Mouse (Mus musculus) olfactory bulb, adult 2 months (tissue): Measurements from ENCODE around the gene Gm11492. TPM values are rescaled to one million over a fixed set of nuclear protein-coding genes. Genes with fewer than 3 reads are reported as not detected.

Experiments used
- H3K27ac ChIP-seq: fragments of 200-500 bp; 2 replicates; pipeline ENCODE4 v1.5.1; 2012; ENCODE audit warnings: low read depth, low read length; ENCODE audit not compliant: insufficient read depth
- H3K4me1 ChIP-seq: fragments of 200-500 bp; 2 replicates; pipeline ENCODE4 v1.6.1; 2012; ENCODE audit warnings: low read length; ENCODE audit not compliant: control insufficient read depth, insufficient read depth
- H3K4me3 ChIP-seq: fragments of 200-500 bp; 2 replicates; pipeline ENCODE4 v1.5.1; 2012; ENCODE audit warnings: mild to moderate bottlenecking, low read depth, low read length, moderate library complexity; ENCODE audit not compliant: insufficient read depth
- CTCF ChIP-seq: fragments of 200-500 bp; IDR thresholded peaks from 2 replicates; pipeline ENCODE4 v1.5.1; 2012; ENCODE audit warnings: low read depth, mild to moderate bottlenecking, low read length, moderate library complexity; ENCODE audit not compliant: insufficient read depth
- POLR2A ChIP-seq: fragments of 200-500 bp; IDR thresholded peaks from 2 replicates; pipeline ENCODE4 v1.6.1; 2012; ENCODE audit warnings: mild to moderate bottlenecking, low read depth, low read length, moderate library complexity; ENCODE audit not compliant: insufficient read depth
- WGBS: fragments of 180-500 bp; shearing (Covaris S2); methylation state at CpG from one replicate; pipeline ENCODE4 v1.1.7; 2018; 5-methylcytosine and 5-hydroxymethylcytosine counted together
- polyA plus RNA-seq: library from polyadenylated mRNA; stranded (reverse); fragments of >200 nt; gene quantifications from 2 replicates; pipeline ENCODE4 v1.2.4, GENCODE M21; 2012; ENCODE audit warnings: low replicate concordance; ENCODE audit not compliant: missing spikeins, insufficient read depth, insufficient read length

Gm11492 gene
- polyA plus RNA-seq, 1 experiment: not detected

DNA sequence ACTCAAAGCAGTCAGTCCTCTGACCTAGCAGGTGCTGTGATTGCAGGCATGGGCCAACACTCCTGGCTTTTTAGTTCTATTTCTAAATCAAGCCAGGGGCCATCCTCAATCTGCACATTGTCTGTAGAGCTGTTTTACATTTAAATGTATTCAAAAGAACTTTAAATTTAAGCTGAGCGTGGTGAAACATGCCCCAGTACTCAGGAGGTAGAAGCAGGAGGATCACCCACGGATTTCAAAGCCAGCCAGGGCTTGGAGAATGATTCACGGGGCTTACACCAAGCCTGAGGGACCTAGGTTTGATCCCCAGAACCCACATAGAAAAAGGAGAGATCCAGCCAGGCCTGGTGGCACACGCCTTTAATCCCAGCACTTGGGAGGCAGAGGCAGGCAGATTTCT is 13.1 kb upstream of the Gm11492 start:
- TF ChIP-seq POLR2A (no peak), CTCF (no peak)
- no peak overlapping the region for H3K4me3 ChIP-seq
- no peaks in the 10 kb centered on the region for H3K4me1 ChIP-seq
- H3K27ac ChIP-seq: no peak overlapping the region
- 72% methylated on average over 4 of the region's 4 CpGs for WGBS

DNA sequence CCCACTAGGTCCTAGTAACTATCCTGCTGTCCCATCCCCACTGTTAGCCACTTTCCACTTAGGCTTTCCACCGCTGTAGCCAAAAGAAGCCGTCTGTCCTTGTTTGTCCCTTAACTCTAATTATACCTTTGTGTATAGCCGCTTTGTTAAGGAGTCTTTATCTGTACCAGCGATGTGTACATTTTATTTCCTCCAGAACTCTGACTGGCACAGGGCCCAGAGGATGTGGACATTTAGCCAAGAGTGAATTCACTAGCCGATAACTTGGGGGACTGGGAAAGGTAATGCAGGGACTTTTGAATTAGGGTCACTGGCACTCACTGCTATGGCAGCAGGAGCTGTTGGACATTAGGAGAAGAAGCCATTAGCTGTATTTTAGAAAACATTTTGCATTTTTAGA is 12.1 kb upstream of the Gm11492 start:
- no peak for TF ChIP-seq POLR2A
- TF ChIP-seq CTCF: no peak
- no peak overlapping the region for H3K4me3 ChIP-seq
- H3K4me1 ChIP-seq: no peaks in the 10 kb centered on the region
- no peak overlapping the region for H3K27ac ChIP-seq
- 29% methylated on average over 5 of the region's 5 CpGs for WGBS

DNA sequence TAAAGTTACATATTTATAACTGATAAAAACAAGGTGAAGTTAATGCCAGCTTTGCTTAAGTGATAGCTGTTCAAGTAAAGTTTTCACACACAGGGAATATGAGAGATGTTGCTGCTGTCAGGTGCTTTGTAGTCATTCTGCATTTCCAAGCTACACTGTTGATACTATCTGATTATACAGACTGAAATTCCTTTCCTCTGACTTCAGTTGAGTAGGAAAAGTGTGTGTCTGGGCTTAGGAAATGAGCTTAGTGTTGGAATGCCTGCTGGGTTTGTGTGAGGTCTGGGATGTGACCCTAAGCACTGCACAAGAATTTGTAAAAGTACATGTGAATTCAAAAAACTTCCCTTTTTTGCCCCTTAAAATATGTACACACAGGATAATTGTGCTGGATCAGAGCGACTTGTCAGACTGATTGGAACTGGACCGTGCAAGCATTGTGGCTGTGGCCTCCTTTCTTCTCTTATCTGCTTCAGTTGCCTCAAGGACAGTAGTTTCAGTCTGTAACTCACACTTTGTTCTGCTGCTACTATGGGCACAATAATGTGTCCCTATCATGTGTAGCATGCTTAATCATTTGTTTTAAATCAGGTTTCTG is 11.2 kb upstream of the Gm11492 start:
- no peaks in the 10 kb centered on the region for H3K4me1 ChIP-seq
- TF ChIP-seq POLR2A (no peak), CTCF (no peak)
- H3K27ac ChIP-seq: no peak overlapping the region
- 78% methylated on average over 2 of the region's 2 CpGs for WGBS
- H3K4me3 ChIP-seq: no peak overlapping the region

DNA sequence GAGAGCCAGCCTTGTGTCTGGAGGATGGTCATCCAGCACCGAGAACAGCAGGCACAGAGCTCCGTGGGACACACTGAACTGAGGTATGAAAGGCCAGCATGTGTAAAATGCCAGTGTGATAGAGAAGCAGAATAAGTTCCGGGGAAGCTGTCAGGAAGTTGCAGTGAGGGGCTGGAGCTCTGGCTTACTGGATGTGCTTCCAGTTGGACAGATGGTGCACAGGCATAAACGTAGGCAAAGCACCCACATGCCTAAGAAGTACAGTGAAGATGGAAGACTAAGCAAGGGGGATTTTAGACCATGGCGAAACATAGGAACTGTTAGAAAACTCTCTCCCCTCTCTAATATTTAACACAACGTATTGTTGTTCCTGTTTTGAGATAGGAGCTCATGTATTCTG is 5.2 kb upstream of the Gm11492 start:
- 82% methylated on average over 6 of the region's 6 CpGs for WGBS
- no peak overlapping the region for H3K27ac ChIP-seq
- no peak overlapping the region for H3K4me3 ChIP-seq
- no peaks in the 10 kb centered on the region for H3K4me1 ChIP-seq
- TF ChIP-seq POLR2A (no peak), CTCF (no peak)

DNA sequence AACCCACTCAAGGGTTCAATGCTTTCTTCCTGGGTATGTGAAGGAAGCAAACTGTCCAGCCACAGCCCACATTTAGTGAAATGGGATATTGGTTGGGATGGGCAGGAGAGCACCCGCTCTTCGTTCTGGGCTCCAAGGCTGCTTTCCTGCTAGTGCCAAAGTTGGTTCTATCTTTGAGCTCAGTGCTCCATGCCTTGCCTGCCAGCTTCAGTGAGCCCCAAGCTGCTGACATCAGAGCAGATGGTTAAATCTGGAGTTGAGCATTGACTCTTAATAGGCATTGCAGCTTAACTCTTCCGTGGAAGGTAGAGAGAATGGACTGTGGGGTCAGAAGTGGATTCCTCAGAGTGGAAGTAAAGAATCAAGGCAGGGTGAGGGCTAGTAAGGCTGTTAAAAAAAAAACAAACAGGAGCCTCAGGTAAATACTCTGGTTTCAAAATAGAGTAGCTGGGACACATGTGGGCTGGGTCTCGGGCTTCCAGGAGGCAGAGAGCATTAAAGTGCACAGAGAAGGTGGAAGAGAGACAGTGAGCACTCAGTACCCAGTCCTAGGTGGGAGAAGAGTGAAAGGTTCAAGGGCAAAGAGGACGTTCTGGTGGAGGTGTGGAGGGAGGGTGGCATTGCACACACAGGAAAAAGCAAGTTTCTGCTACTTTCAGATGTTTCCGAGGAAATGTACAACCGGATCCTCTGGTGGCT is 2.0 kb downstream of the Gm11492 start, which contains the start of gene Sept4:
Sept4 (plus strand) TSS at position 649 of the 699 bp plus-strand sequence.
- TF ChIP-seq POLR2A (no peak), CTCF (no peak)
- peaks cover 30% of the 10 kb centered on the region for H3K4me1 ChIP-seq
- WGBS: 69% methylated on average over 7 of the region's 7 CpGs
- no peak within 1 kb of the TSS for H3K4me3 ChIP-seq
- 0 out of 2 replicates have a peak within 1 kb of the TSS, but pooled peaks have one; percentile 53 for H3K27ac ChIP-seq

DNA sequence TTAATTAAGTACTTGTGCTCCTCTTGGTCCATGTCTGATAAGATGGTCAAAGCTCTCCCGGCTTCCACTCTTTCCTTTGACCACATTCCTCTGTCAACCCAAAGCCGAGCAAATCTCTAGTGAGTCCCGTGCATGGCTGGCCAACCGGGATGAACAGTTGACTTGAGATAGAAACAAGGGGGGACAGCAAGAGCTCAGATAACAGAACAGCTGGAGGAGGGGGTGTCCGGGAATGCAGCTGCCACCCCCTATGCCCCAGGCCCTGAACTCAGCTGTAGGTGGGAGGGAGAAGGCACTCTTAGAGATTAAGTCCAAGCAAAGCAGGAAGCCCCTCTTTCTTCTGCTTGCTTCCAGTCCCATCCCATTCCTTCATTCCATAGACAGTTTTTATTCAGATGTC is 4.3 kb downstream of the Gm11492 start:
- WGBS: 45% methylated on average over 5 of the region's 5 CpGs
- H3K4me3 ChIP-seq: no peak overlapping the region
- TF ChIP-seq CTCF (no peak), POLR2A (no peak)
- peaks cover 41% of the 10 kb centered on the region for H3K4me1 ChIP-seq
- peak overlapping the region; percentile 53 for H3K27ac ChIP-seq

DNA sequence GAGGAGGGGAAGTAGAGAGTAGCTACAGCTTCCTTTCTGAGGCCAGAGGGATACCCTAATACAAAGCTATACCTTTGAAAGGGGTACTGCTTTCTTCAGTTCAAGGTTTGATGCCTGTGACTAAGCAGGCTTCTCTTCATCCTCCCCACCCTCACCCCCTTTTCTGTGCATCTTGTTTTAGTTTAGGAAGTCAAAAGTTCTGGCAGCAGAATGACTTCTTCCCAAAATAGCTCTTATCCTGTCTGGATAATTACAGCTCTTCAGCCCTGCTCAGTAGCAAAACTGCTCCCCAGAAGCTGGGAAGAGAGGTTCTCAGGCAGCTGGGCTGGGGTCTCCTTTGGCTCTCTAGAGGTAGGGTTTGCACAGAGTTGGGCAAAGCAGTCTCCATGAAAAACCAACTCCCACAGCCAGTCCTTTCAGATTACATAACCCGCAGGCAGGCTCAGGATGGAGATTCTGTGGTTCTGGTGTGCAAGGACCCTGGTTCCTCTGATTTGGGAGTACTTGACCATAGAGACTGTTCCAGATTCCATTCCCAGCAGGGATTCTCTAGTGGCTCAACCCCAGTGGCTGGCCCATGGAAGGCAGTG is 5.0 kb downstream of the Gm11492 start:
- H3K4me1 ChIP-seq: peaks cover 43% of the 10 kb centered on the region
- H3K4me3 ChIP-seq: no peak overlapping the region
- TF ChIP-seq CTCF: no peak
- TF ChIP-seq POLR2A: no peak
- 45% methylated on average over 1 of the region's 1 CpGs for WGBS
- peak overlapping the region; percentile 92 for H3K27ac ChIP-seq

DNA sequence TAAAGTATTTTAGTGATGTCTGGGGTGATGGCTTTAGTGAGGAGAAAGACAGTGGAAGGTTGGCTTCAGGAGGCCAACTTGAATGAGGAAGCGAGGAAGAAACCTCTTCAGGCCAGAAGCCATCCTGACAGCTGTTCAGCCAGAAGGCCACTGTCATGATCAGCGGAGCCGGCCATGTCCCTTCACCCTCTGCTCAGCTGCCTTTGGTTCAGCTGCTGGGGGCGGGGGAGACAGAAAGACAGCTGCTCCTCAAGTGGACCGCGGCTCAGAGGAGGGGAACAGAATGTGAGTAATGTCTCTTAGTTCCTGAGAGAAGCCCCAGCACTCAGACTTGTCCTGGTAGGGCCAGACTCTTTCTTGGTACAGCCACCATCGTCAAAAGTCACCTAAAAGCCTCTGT is 7.3 kb downstream of the Gm11492 start:
- no peak overlapping the region for H3K27ac ChIP-seq
- WGBS: 84% methylated on average over 7 of the region's 7 CpGs
- H3K4me1 ChIP-seq: peaks cover 49% of the 10 kb centered on the region
- TF ChIP-seq POLR2A (no peak), CTCF (no peak)
- no peak overlapping the region for H3K4me3 ChIP-seq

DNA sequence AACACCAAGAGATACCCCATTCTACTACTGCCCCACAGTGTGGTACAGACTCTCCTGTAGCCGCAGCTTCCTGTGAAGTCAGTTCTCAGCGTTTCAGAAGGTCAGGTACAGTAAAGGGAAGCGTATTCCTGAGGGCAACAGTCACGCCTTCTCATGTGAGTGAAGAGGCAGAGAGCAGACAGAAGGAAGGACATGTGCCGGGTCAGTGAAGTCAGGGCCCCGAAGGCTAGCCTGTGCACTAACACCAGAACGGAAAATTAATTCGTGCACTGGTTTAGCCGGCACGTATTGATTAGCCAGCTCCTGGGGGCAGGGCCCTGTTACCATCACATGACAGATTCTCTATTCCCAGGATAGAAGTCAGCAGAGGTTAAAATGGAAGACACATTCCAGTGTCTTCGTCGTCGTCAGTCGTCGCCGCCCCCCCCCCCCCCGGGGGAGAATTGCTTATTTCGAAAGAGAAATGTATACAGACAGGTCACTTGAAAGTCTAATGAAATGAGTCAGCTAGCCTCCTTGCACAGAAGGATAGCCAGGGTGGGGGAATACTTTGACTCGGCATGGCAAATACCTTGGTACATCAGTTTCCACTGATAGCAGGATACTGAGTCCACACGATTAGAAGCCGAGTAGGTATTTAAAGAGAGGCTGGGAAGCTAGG is 8.2 kb downstream of the Gm11492 start:
- 79% methylated on average over 21 of the region's 21 CpGs for WGBS
- Histone ChIP-seq H3K4me3 (no peak overlapping the region), H3K27ac (no peak overlapping the region), H3K4me1 (peaks cover 54% of the 10 kb centered on the region)
- TF ChIP-seq CTCF (no peak), POLR2A (no peak)
